Mouse (Mus musculus): ENCODE measurements around the gene Slc15a5. TPM values are rescaled to one million over a fixed set of nuclear protein-coding genes. Genes with fewer than 3 reads are reported as not detected.

The Slc15a5 gene
- total RNA-seq (2023): not detected

DNA sequence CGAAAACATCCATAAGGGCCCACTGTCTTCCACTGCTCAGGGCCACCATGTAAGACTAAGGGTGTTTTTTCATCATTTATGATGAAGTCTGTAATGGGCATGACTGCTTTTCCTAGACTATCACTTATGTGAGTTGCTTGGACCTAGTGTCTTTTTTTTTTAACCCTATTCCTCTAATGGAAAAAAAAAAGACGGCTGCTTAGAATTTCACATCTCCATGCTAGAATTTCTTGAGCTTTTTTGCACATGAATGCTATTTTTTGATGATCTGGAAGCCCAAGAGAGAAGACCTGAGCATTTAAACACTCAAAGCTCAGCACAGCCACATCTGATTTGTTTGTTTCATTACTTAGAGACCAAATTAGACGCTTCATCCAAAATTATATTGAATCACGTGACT is at the start of gene Slc15a5:
Gene Slc15a5 (minus strand): TSS at position 101 of the 400 bp plus-strand sequence.

Other genes with a start within 250 kb of the Slc15a5 start
- gene Mgst1, start 60.4 kb upstream of the Slc15a5 start, total RNA-seq (2023): 3.4 TPM

Data from CD4-positive naive resting alpha-beta T cell, adult 57 days (primary cell).